Mouse (Mus musculus): ENCODE data around the gene 4930438A08Rik.

- TF ChIP-seq CTCF (IDR thresholded peaks at IDR 0.05; ENCODE audit: insufficient read depth, low read depth, low read length), result no peak
- no peak for TF ChIP-seq POLR2A (IDR thresholded peaks at IDR 0.05; ENCODE audit: insufficient read depth, low read depth, low read length)
These were observed 25.2 kb upstream of the 4930438A08Rik start for GRCm38 (mm10) chr11:58249203-58249981.

Measured in olfactory bulb, adult 2 months (tissue).